Mouse (Mus musculus) intestine, embryonic 16.5 days (tissue): ENCODE results near the gene Ltbp4. TPM values are rescaled to one million over a fixed set of nuclear protein-coding genes. Genes with fewer than 3 reads are reported as not detected.

Experiments used
- ATAC-seq: fragments of 200-750 bp; cut with Nextera tagmentation; 2 replicates; pipeline ENCODE4 v1.8.0; 2017; ENCODE audit warnings: moderate TSS enrichment, moderate library complexity
- H3K27ac ChIP-seq: fragments of 300-500 bp; sonication (generic); 2 replicates; pipeline ENCODE4 v1.5.1; 2014; ENCODE audit warnings: mild to moderate bottlenecking, low read length
- H3K27me3 ChIP-seq: fragments of 300-500 bp; sonication (generic); replicated peaks from 2 replicates; pipeline ENCODE4 v1.6.1; 2014; ENCODE audit warnings: low read length, control low read depth, mixed read lengths; ENCODE audit not compliant: control insufficient read depth, insufficient read depth
- H3K36me3 ChIP-seq: fragments of 300-500 bp; sonication (generic); 2 replicates; pipeline ENCODE4 v1.6.1; 2014; ENCODE audit warnings: low read length, control low read depth; ENCODE audit not compliant: control insufficient read depth, insufficient read depth
- H3K4me1 ChIP-seq: fragments of 300-500 bp; sonication (generic); 2 replicates; pipeline ENCODE4 v1.6.1; 2014; ENCODE audit warnings: low read length, control low read depth, mixed read lengths; ENCODE audit not compliant: control insufficient read depth, insufficient read depth
- H3K4me2 ChIP-seq: fragments of 300-500 bp; sonication (generic); 2 replicates; pipeline ENCODE4 v1.6.1; 2014; ENCODE audit warnings: low read depth, low read length, control low read depth
- H3K4me3 ChIP-seq: fragments of 300-500 bp; sonication (generic); 2 replicates; pipeline ENCODE4 v1.5.1; 2014; ENCODE audit warnings: mild to moderate bottlenecking, low read length
- H3K9ac ChIP-seq: fragments of 300-500 bp; sonication (generic); 2 replicates; pipeline ENCODE4 v1.6.1; 2014; ENCODE audit warnings: low read depth, low read length
- H3K9me3 ChIP-seq: fragments of 300-500 bp; sonication (generic); 2 replicates; pipeline ENCODE4 v1.6.1; 2016; ENCODE audit warnings: low read length, control low read depth; ENCODE audit not compliant: control insufficient read depth
- WGBS: fragments of 180-500 bp; shearing (Covaris S2); extraction: QIAGEN DNeasy Blood & Tissue Kit; methylation state at CpG from one replicate; pipeline ENCODE4 v1.1.7; 2014; 5-methylcytosine and 5-hydroxymethylcytosine counted together
- polyA plus RNA-seq: library from polyadenylated mRNA; unstranded; fragments of >200 nt; fragmentation: Nextera tagmentation; extraction: Ambion mirVana; gene quantifications from 2 replicates; pipeline ENCODE4 v1.2.1, GENCODE M21; 2015

The Ltbp4 gene
- polyA plus RNA-seq, 1 experiment from 2014 or later = 70.2 TPM

DNA sequence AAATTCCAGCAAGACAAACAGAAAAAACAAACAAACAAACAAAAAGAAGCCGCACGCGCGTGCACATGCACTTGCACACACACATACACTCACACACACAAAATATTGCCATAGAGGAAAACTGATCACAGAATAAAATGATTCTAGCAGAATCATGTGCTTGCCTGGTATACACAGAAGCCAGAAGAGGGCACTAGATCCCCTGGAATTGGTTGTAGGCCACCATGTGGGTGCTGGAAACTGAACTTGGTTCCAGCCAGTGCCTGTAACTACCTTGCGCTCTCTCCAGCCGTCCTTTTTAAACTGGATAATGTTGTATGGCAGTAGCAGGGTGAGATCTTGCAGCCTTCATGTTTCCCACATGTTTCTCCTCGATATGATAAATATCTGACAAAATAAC lies 48.8 kb downstream of the Ltbp4 start:
- ATAC-seq = no peak
- Histone ChIP-seq H3K36me3 (no peaks in the 10 kb centered on the region), H3K9me3 (no peaks in the 10 kb centered on the region), H3K27me3 (no peaks in the 10 kb centered on the region), H3K4me3 (no peak overlapping the region), H3K4me1 (peaks cover 6% of the 10 kb centered on the region; the same call in 1 of the 2 replicates), H3K9ac (no peak overlapping the region), H3K4me2 (no peak overlapping the region), H3K27ac (no peak overlapping the region)
- 89% methylated on average over 7 of the region's 7 CpGs for whole genome bisulfite sequencing

- Histone ChIP-seq H3K4me3 (no peak overlapping the region), H3K4me1 (peaks cover 17% of the 10 kb centered on the region), H3K27ac (no peak overlapping the region), H3K4me2 (0 out of 2 replicates have a peak overlapping the region, but pooled peaks have one; percentile 13), H3K27me3 (no peaks in the 10 kb centered on the region), H3K9ac (no peak overlapping the region; the same call in 1 of the 2 replicates), H3K36me3 (peaks cover 2% of the 10 kb centered on the region; the same call in 1 of the 2 replicates), H3K9me3 (no peaks in the 10 kb centered on the region)
- 5% methylated on average over 8 of the region's 8 CpGs for WGBS
- peak; percentile 70 for ATAC-seq
Observed at GRCm38 (mm10) chr7:27285698-27286066, 51.8 kb downstream of the Ltbp4 start.

GRCm38 (mm10) chr7:27284865-27285697 lies 52.4 kb downstream of the Ltbp4 start:
- Histone ChIP-seq H3K4me2 (0 out of 2 replicates have a peak overlapping the region, but pooled peaks have one; percentile 13), H3K4me1 (peaks cover 18% of the 10 kb centered on the region), H3K27me3 (no peaks in the 10 kb centered on the region), H3K9ac (peak overlapping the region; percentile 2), H3K36me3 (peaks cover 2% of the 10 kb centered on the region; the same call in 1 of the 2 replicates), H3K4me3 (no peak overlapping the region), H3K27ac (peak overlapping the region; percentile 59), H3K9me3 (no peaks in the 10 kb centered on the region)
- ATAC-seq = peak; percentile 47
- WGBS = 4% methylated on average over 28 of the region's 28 CpGs

DNA sequence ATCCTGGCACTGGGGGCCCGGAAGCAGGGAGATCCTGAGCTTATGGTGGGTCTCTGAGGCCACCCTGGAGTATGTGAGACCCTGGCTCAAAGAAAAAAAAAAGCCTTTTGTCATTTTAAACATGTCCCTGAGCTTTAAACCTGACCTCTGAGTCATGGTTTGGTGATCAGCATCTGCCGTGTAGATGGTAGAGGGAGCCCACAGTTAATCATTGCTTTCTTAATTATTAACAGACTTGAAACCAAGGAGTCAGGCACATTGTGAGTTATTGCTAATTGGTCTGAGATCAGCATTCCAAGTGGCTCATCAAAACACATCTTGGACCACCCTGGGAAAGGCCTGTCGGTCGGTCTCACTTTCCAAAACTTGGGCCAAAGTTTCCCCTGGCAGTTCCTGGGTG lies 55.3 kb downstream of the Ltbp4 start:
- no peaks in the 10 kb centered on the region for H3K9me3 ChIP-seq
- no peaks in the 10 kb centered on the region for H3K27me3 ChIP-seq
- peak overlapping the region; percentile 68; the same call in 1 of the 2 replicates for H3K27ac ChIP-seq
- 0 out of 2 replicates have a peak overlapping the region, but pooled peaks have one; percentile 39 for H3K4me2 ChIP-seq
- ATAC-seq = peak; percentile 55
- H3K4me1 ChIP-seq = peaks cover 18% of the 10 kb centered on the region
- H3K9ac ChIP-seq = no peak overlapping the region
- WGBS = 51% methylated on average over 4 of the region's 4 CpGs
- peaks cover 2% of the 10 kb centered on the region; the same call in 1 of the 2 replicates for H3K36me3 ChIP-seq
- no peak overlapping the region for H3K4me3 ChIP-seq

DNA sequence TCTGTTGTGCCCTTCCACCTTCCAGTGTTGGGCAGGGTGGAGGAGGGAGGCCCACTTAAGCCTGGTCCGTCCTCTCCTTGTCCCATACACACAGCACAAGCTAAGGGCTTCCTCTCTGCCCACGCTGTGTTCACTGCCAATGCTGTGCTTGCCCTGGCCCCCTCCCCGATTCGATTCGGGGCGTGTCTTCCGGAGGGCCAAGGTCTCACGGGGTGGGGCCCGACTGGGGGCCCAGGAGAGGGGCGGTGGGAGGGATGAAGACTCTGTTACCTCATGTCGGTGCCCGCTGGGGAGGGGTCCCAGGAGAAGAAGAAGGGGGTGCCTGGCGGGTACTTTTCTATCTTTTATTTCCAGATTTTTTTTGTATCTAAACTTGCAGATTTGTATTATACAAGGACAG lies 55.8 kb downstream of the Ltbp4 start:
- WGBS = 34% methylated on average over 13 of the region's 13 CpGs
- Histone ChIP-seq H3K4me1 (peaks cover 18% of the 10 kb centered on the region), H3K9ac (0 out of 2 replicates have a peak overlapping the region, but pooled peaks have one; percentile 14), H3K27ac (peak overlapping the region; percentile 68; the same call in 1 of the 2 replicates), H3K27me3 (no peaks in the 10 kb centered on the region), H3K9me3 (no peaks in the 10 kb centered on the region), H3K36me3 (peaks cover 5% of the 10 kb centered on the region), H3K4me2 (peak overlapping the region; percentile 39), H3K4me3 (no peak overlapping the region)
- ATAC-seq = peak; percentile 34

DNA sequence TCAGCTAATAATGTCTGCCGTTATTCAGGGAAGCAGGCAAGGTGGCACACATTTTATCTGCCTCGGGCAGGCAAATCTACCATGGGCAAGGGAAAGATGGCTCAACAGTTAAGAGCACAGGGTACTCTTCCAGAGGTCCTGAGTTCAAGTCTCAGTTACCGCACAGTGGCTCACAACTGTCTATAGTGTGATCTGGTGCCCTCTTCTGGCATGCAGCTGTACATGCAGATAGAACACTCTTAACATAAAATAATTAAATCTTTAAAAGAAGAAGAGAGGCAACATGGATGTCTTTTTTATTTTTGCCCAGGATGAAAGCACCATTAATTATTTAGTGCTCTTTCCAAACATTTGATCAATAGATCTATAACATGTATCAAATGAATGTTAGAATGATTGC lies 60.3 kb downstream of the Ltbp4 start:
- H3K27ac ChIP-seq = no peak overlapping the region
- peaks cover 13% of the 10 kb centered on the region; the same call in 1 of the 2 replicates for H3K4me1 ChIP-seq
- peaks cover 7% of the 10 kb centered on the region for H3K36me3 ChIP-seq
- no peaks in the 10 kb centered on the region for H3K27me3 ChIP-seq
- no peak overlapping the region for H3K4me2 ChIP-seq
- no peak overlapping the region for H3K9ac ChIP-seq
- H3K9me3 ChIP-seq = no peaks in the 10 kb centered on the region
- 98% methylated on average over 3 of the region's 3 CpGs for WGBS
- no peak for ATAC-seq
- H3K4me3 ChIP-seq = no peak overlapping the region

GRCm38 (mm10) chr7:27276021-27276420 lies 61.5 kb downstream of the Ltbp4 start:
- H3K9ac ChIP-seq = no peak overlapping the region
- H3K36me3 ChIP-seq = peaks cover 5% of the 10 kb centered on the region; the same call in 1 of the 2 replicates
- WGBS = 56% methylated on average over 7 of the region's 7 CpGs
- H3K27ac ChIP-seq = no peak overlapping the region
- H3K9me3 ChIP-seq = peaks cover 5% of the 10 kb centered on the region; the same call in 1 of the 2 replicates
- H3K4me3 ChIP-seq = no peak overlapping the region
- H3K4me2 ChIP-seq = no peak overlapping the region
- H3K27me3 ChIP-seq = no peaks in the 10 kb centered on the region
- ATAC-seq = peak; percentile 66
- H3K4me1 ChIP-seq = peaks cover 5% of the 10 kb centered on the region; the same call in 1 of the 2 replicates

- no peak overlapping the region for H3K27ac ChIP-seq
- peaks cover 7% of the 10 kb centered on the region; the same call in 1 of the 2 replicates for H3K36me3 ChIP-seq
- H3K4me3 ChIP-seq = no peak overlapping the region
- no peak overlapping the region for H3K4me2 ChIP-seq
- peaks cover 5% of the 10 kb centered on the region; the same call in 1 of the 2 replicates for H3K9me3 ChIP-seq
- no peaks in the 10 kb centered on the region for H3K4me1 ChIP-seq
- WGBS = 80% methylated on average over 4 of the region's 4 CpGs
- no peaks in the 10 kb centered on the region for H3K27me3 ChIP-seq
- ATAC-seq = no peak
- no peak overlapping the region for H3K9ac ChIP-seq
Observed at GRCm38 (mm10) chr7:27274916-27275315, 62.6 kb downstream of the Ltbp4 start.

GRCm38 (mm10) chr7:27273739-27274351 lies 63.6 kb downstream of the Ltbp4 start:
- ATAC-seq = peak; percentile 29; the same call in 1 of the 2 replicates
- no peak overlapping the region for H3K4me3 ChIP-seq
- peaks cover 12% of the 10 kb centered on the region for H3K36me3 ChIP-seq
- H3K27me3 ChIP-seq = no peaks in the 10 kb centered on the region
- 52% methylated on average over 32 of the region's 32 CpGs for WGBS
- H3K9me3 ChIP-seq = peaks cover 5% of the 10 kb centered on the region; the same call in 1 of the 2 replicates
- no peak overlapping the region for H3K27ac ChIP-seq
- H3K4me1 ChIP-seq = no peaks in the 10 kb centered on the region
- no peak overlapping the region for H3K4me2 ChIP-seq
- peak overlapping the region; percentile 22; the same call in 1 of the 2 replicates for H3K9ac ChIP-seq
